Mouse (Mus musculus) monocyte, adult 5-6 weeks (primary cell): ENCODE results near the gene Washc3. TPM values are rescaled to one million over a fixed set of nuclear protein-coding genes. Genes with fewer than 3 reads are reported as not detected.
A peak's percentile ranks its signal among the peaks of the same experiment; 100 is the strongest.

ENCODE experiments used
- ATAC-seq: fragments of 153-309, 156-312 bp; replicated peaks from 2 replicates; pipeline ENCODE4 v1.8.0; 2017; ENCODE audit warnings: mild to moderate bottlenecking; ENCODE audit not compliant: low TSS enrichment, insufficient number of reproducible peaks, severe bottlenecking, poor library complexity, low FRiP score
- total RNA-seq: library from RNA; stranded (forward); fragments of 200-1000, 200-491, 200-594 nt; gene quantifications from 3 replicates; pipeline ENCODE4 v1.2.3, GENCODE M21; 2017

Gene Washc3
- 22.2 to 46.7 TPM (median 28.3 TPM) in 3 replicates for total RNA-seq

- ATAC-seq = peak; percentile 94
Observed at GRCm38 (mm10) chr10:88200951-88201638, at the start of gene Washc3. TSS of gene Washc3 (plus strand) at chr10:88201093.

- no peak for ATAC-seq
Observed at GRCm38 (mm10) chr10:88151658-88152057, 49.2 kb upstream of the Washc3 start.

- no peak for ATAC-seq
Observed at GRCm38 (mm10) chr10:88162096-88162495, 38.8 kb upstream of the Washc3 start.

GRCm38 (mm10) chr10:88162676-88163075 lies 38.2 kb upstream of the Washc3 start:
- ATAC-seq = no peak

- ATAC-seq = no peak
Observed at GRCm38 (mm10) chr10:88166158-88166557, 34.7 kb upstream of the Washc3 start.

- no peak for ATAC-seq
Observed at GRCm38 (mm10) chr10:88167438-88168077, 33.3 kb upstream of the Washc3 start.

- ATAC-seq = no peak
Observed at GRCm38 (mm10) chr10:88200541-88200940, 352 bp upstream of the Washc3 start.

GRCm38 (mm10) chr10:88201650-88202049 lies 757 bp downstream of the Washc3 start:
- ATAC-seq = no peak

- ATAC-seq = no peak
Observed at GRCm38 (mm10) chr10:88202581-88202980, 1.7 kb downstream of the Washc3 start.

GRCm38 (mm10) chr10:88203236-88203635 lies 2.3 kb downstream of the Washc3 start:
- no peak for ATAC-seq

GRCm38 (mm10) chr10:88212644-88213043 lies 11.8 kb downstream of the Washc3 start:
- no peak for ATAC-seq

GRCm38 (mm10) chr10:88214800-88215514 lies 14.1 kb downstream of the Washc3 start:
- ATAC-seq = no peak

- no peak for ATAC-seq
Observed at GRCm38 (mm10) chr10:88218161-88218560, 17.3 kb downstream of the Washc3 start.

GRCm38 (mm10) chr10:88221718-88222117 lies 20.8 kb downstream of the Washc3 start:
- ATAC-seq = no peak

- ATAC-seq = no peak
Observed at GRCm38 (mm10) chr10:88225421-88225820, 24.5 kb downstream of the Washc3 start.

GRCm38 (mm10) chr10:88227962-88228361 lies 27.1 kb downstream of the Washc3 start:
- ATAC-seq = no peak

- peak; percentile 47; the same call in 1 of the 2 replicates for ATAC-seq
Observed at GRCm38 (mm10) chr10:88228521-88229017, 27.7 kb downstream of the Washc3 start.

GRCm38 (mm10) chr10:88231671-88232070 lies 30.8 kb downstream of the Washc3 start:
- ATAC-seq = no peak

GRCm38 (mm10) chr10:88232765-88233164 lies 31.9 kb downstream of the Washc3 start:
- no peak for ATAC-seq
